11 mouse cellular contexts compared by ENCODE assay signal in the genomic region with DNA sequence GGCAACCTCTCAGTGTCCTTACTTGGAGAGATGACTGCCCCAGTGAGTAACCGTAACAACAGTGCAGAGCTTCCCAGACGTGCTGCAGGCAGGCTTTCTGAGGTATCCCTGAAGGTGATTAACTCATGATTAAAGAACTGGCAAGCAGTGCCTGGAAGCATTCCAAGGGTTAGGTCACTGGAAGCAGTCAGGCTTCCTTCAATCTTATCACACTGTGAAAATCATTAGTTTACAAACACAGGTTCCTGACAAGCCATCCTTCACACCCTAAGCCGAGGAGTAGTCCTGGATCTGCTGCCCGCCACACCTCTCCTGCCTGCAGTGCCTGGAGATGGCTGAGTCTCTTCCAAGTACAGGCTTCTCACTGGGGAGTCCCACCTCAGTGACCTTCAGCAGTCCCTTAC.
DNase-seq lines count a peak whose midpoint lies in the region; ATAC-seq lines count a peak whose summit lies in the region.
"Had no signal": no experiment of that assay in that cellular context is flagged by ENCODE, and none has a peak within 500 bp of the region (broad histone marks: within the 10 kb centered on the region; RNA-seq: fewer than 3 reads in every experiment).

No protein-coding gene starts in this region.

- H3K36me3 ChIP-seq in forebrain, embryonic 11.5 days (ENCODE audit: control insufficient read depth, insufficient read depth, low read length): no peaks in the 10 kb centered on the region
- no peaks in the 10 kb centered on the region for H3K36me3 ChIP-seq in forebrain, embryonic 10.5 days (replicated peaks)
- H3K36me3 ChIP-seq: limb, embryonic 10.5 days had no signal

- no peak overlapping the region for H3K27ac ChIP-seq in forebrain, embryonic 11.5 days (ENCODE audit: low read depth, low read length)
- no peak overlapping the region for H3K27ac ChIP-seq in forebrain, embryonic 10.5 days
- H3K27ac ChIP-seq: limb, embryonic 10.5 days had no signal

- peak; percentile 57 for ATAC-seq in forebrain, embryonic 11.5 days (replicated peaks; ENCODE audit: low FRiP score)
- ATAC-seq: CD4-positive, CD25-positive, alpha-beta regulatory T cell, adult 4 months had no signal

- no peaks in the 10 kb centered on the region for H3K9me3 ChIP-seq in forebrain, embryonic 11.5 days (ENCODE audit: control insufficient read depth, low read length)
- no peaks in the 10 kb centered on the region for H3K9me3 ChIP-seq in forebrain, embryonic 10.5 days
- H3K9me3 ChIP-seq: limb, embryonic 10.5 days had no signal

- no peaks in the 10 kb centered on the region for H3K4me1 ChIP-seq in forebrain, embryonic 11.5 days (replicated peaks; ENCODE audit: control insufficient read depth, insufficient read depth, low read length)
- peaks cover 10% of the 10 kb centered on the region; the same call in 1 of the 2 replicates for H3K4me1 ChIP-seq in forebrain, embryonic 10.5 days

- H3K4me2 ChIP-seq in forebrain, embryonic 11.5 days (ENCODE audit: low read depth, low read length, severe bottlenecking): no peak overlapping the region

- 59% methylated on average over 4 of the region's 4 CpGs for WGBS in forebrain, embryonic 11.5 days
- WGBS in forebrain, embryonic 10.5 days: 67% methylated on average over 4 of the region's 4 CpGs

- no peak overlapping the region for H3K4me3 ChIP-seq in forebrain, embryonic 11.5 days (ENCODE audit: low read depth, low read length)
- H3K4me3 ChIP-seq in forebrain, embryonic 10.5 days: no peak overlapping the region
- H3K4me3 ChIP-seq: limb, embryonic 10.5 days had no signal

- DNase-seq in forebrain, embryonic 11.5 days (ENCODE audit: low spot score): no peak
- no peak for DNase-seq in forebrain, embryonic 10.5 days (ENCODE audit: extremely low spot score, low spot score)
- DNase-seq in Muller cell, postnatal 12 days (ENCODE audit: inconsistent ontology term): peak; percentile 56
- DNase-seq in forelimb bud, embryonic 11.5 days (ENCODE audit: low read depth, low spot score): peak; percentile 34
- DNase-seq in heart, postnatal 4 days: peak; percentile 59
- DNase-seq in urinary bladder, postnatal 4 days (ENCODE audit: low spot score in 2 of 2): no peak
- DNase-seq in spleen, postnatal 36 days (ENCODE audit: low spot score in 2 of 2): no peak
- no peak for DNase-seq in gastrocnemius, adult 18-20 months (ENCODE audit: low spot score)
- DNase-seq: thymus, adult 18-20 months had no signal

- H3K27me3 ChIP-seq in forebrain, embryonic 11.5 days (ENCODE audit: control insufficient read depth, insufficient read depth, low read length): no peaks in the 10 kb centered on the region
- H3K27me3 ChIP-seq in forebrain, embryonic 10.5 days (ENCODE audit: poor library complexity, severe bottlenecking): no peaks in the 10 kb centered on the region

- H3K9ac ChIP-seq in forebrain, embryonic 11.5 days (ENCODE audit: low read length): no peak overlapping the region

Comparison
In these comparisons a context has a peak if more than half of its experiments do, and no peak if none do; other contexts are left out.
1. DNase-seq: peak in Muller cell, postnatal 12 days (single experiment), forelimb bud, embryonic 11.5 days (single experiment) and heart, postnatal 4 days (single experiment); none in forebrain, embryonic 11.5 days (single experiment), forebrain, embryonic 10.5 days (single experiment), urinary bladder, postnatal 4 days (0 of 2), spleen, postnatal 36 days (0 of 2) and gastrocnemius, adult 18-20 months (single experiment).